In genomic region chr13:100491623-100492022, GRCm38 (mm10) we compare ENCODE assay signal across 8 mouse cellular contexts. TPM values are rescaled to one million over a fixed set of nuclear protein-coding genes. Genes with fewer than 3 reads are reported as not detected.
DNase-seq lines count a peak whose midpoint lies in the region; ATAC-seq and TF ChIP-seq lines count a peak whose summit lies in the region.

No protein-coding gene starts in this region.

- 18% methylated on average over 6 of the region's 6 CpGs for WGBS in heart, embryonic 12.5 days
- 15% methylated on average over 6 of the region's 6 CpGs for WGBS in forebrain, embryonic 16.5 days
- 15% methylated on average over 6 of the region's 6 CpGs for WGBS in liver, postnatal 0 days (ENCODE audit: insufficient replicate concordance)

- H3K9me3 ChIP-seq in heart, embryonic 12.5 days (replicated peaks) = no peaks in the 10 kb centered on the region
- H3K9me3 ChIP-seq in E14TG2a.4 (ENCODE audit: low read length) = no peaks in the 10 kb centered on the region
- no peaks in the 10 kb centered on the region for H3K9me3 ChIP-seq in forebrain, embryonic 16.5 days (ENCODE audit: control insufficient read depth, low read length)
- no peaks in the 10 kb centered on the region for H3K9me3 ChIP-seq in liver, postnatal 0 days (ENCODE audit: low read length)

- no peak for DNase-seq in heart, postnatal 10 days
- DNase-seq in liver, postnatal 0 days = no peak
- DNase-seq in adrenal gland, postnatal 25 days = no peak
- no peak for DNase-seq in cerebellum, adult 18-20 months

- H3K4me3 ChIP-seq in heart, embryonic 12.5 days = peak overlapping the region; percentile 98
- peak overlapping the region; percentile 97 for H3K4me3 ChIP-seq in E14TG2a.4 (replicated peaks; ENCODE audit: low read length)
- peak overlapping the region; percentile 90 for H3K4me3 ChIP-seq in forebrain, embryonic 16.5 days (replicated peaks; ENCODE audit: low read length)
- H3K4me3 ChIP-seq in liver, postnatal 0 days (ENCODE audit: low read depth, low read length) = peak overlapping the region; percentile 98

- intact Hi-C loops in heart, postnatal 10 days (cut with DNase I) = loop anchor here (2.0 to 10.0 kb wide), 4 partner anchors 106 to 367 kb away; partner anchors contain the start of genes Ak6, Marveld2, Rad17 and Smn1

- peak overlapping the region; percentile 76 for H3K4me2 ChIP-seq in heart, embryonic 12.5 days
- H3K4me2 ChIP-seq in forebrain, embryonic 16.5 days (ENCODE audit: low read length) = peak overlapping the region; percentile 77
- peak overlapping the region; percentile 82 for H3K4me2 ChIP-seq in liver, postnatal 0 days (ENCODE audit: low read depth, low read length)

- peak overlapping the region; percentile 93 for H3K9ac ChIP-seq in heart, embryonic 12.5 days
- peak overlapping the region; percentile 90 for H3K9ac ChIP-seq in forebrain, embryonic 16.5 days (replicated peaks; ENCODE audit: low read depth, low read length)
- peak overlapping the region; percentile 93 for H3K9ac ChIP-seq in liver, postnatal 0 days (replicated peaks)

- TF ChIP-seq CTCF in E14TG2a.4 (conservative IDR thresholded peaks at IDR 0.05; ENCODE audit: low read length) = no peak
- TF ChIP-seq CTCF in liver, postnatal 0 days (IDR thresholded peaks at IDR 0.05; ENCODE audit: low read depth) = no peak

- peaks cover 13% of the 10 kb centered on the region for H3K4me1 ChIP-seq in heart, embryonic 12.5 days (replicated peaks)
- peaks cover 10% of the 10 kb centered on the region for H3K4me1 ChIP-seq in E14TG2a.4 (replicated peaks; ENCODE audit: low read depth, low read length)
- H3K4me1 ChIP-seq in forebrain, embryonic 16.5 days (replicated peaks; ENCODE audit: control insufficient read depth, insufficient read depth, low read length) = peaks cover 11% of the 10 kb centered on the region
- H3K4me1 ChIP-seq in liver, postnatal 0 days (ENCODE audit: insufficient read depth) = peaks cover 20% of the 10 kb centered on the region

- no peak for TF ChIP-seq EP300 in liver, postnatal 0 days (IDR thresholded peaks at IDR 0.05; ENCODE audit: low read depth)

- no peak for ATAC-seq in heart, embryonic 12.5 days (ENCODE audit: insufficient number of reproducible peaks, low FRiP score)
- peak; percentile 22 for ATAC-seq in forebrain, embryonic 16.5 days
- no peak for ATAC-seq in liver, postnatal 0 days
- ATAC-seq in megakaryocyte progenitor cell, adult 5-6 weeks (replicated peaks; ENCODE audit: poor library complexity) = no peak

- H3K27me3 ChIP-seq in heart, embryonic 12.5 days (replicated peaks) = no peaks in the 10 kb centered on the region
- H3K27me3 ChIP-seq in E14TG2a.4 (ENCODE audit: insufficient read depth, low read length) = no peaks in the 10 kb centered on the region
- H3K27me3 ChIP-seq in forebrain, embryonic 16.5 days (replicated peaks; ENCODE audit: control insufficient read depth, insufficient read depth, low read length) = no peaks in the 10 kb centered on the region
- H3K27me3 ChIP-seq in liver, postnatal 0 days (ENCODE audit: insufficient read depth, low read length) = no peaks in the 10 kb centered on the region

- peaks cover 25% of the 10 kb centered on the region for H3K36me3 ChIP-seq in heart, embryonic 12.5 days
- H3K36me3 ChIP-seq in E14TG2a.4 (ENCODE audit: insufficient read depth, low read length) = peaks cover 31% of the 10 kb centered on the region
- peaks cover 9% of the 10 kb centered on the region; the same call in 1 of the 2 replicates for H3K36me3 ChIP-seq in forebrain, embryonic 16.5 days (ENCODE audit: control insufficient read depth, insufficient read depth)
- peaks cover 15% of the 10 kb centered on the region for H3K36me3 ChIP-seq in liver, postnatal 0 days (replicated peaks; ENCODE audit: insufficient read depth, low read length)

- H3K27ac ChIP-seq in heart, embryonic 12.5 days (ENCODE audit: poor library complexity, severe bottlenecking) = no peak overlapping the region
- peak overlapping the region; percentile 76; the same call in 1 of the 2 replicates for H3K27ac ChIP-seq in forebrain, embryonic 16.5 days (ENCODE audit: low read length)
- H3K27ac ChIP-seq in liver, postnatal 0 days (ENCODE audit: low read depth) = peak overlapping the region; percentile 83

RNA-seq across cellular contexts. Expression of gene Gtf2h2, which starts 0.8 kb away (rescaled TPM):
- polyA plus RNA-seq in heart, embryonic 12.5 days (2016; fragmentation: Nextera tagmentation; extraction: Ambion mirVana) = 53.3 and 56.2 TPM in 2 replicates
- 10 to 100 TPM; 22.6 to 25.2 TPM for total RNA-seq in heart, postnatal 10 days (2021)
- 68.5 and 77.4 TPM in 2 replicates for polyA plus RNA-seq in forebrain, embryonic 16.5 days (2015; fragmentation: Nextera tagmentation; extraction: Ambion mirVana)
- 13.4 and 14.7 TPM in 2 replicates for polyA plus RNA-seq in liver, postnatal 0 days (2015; fragmentation: Nextera tagmentation; extraction: Ambion mirVana)
- 62.5 and 69.7 TPM in 2 replicates for total RNA-seq in megakaryocyte progenitor cell, adult 5-6 weeks (2015)
- 57.3 and 66.1 TPM in 2 replicates for total RNA-seq in megakaryocyte progenitor cell, adult 5-6 weeks (2017)
- 37.6 and 39.8 TPM in 2 replicates for total RNA-seq in adrenal gland, postnatal 25 days (2021)

RNA-seq across cellular contexts. Expression of gene Naip1, which starts 39.0 kb away (rescaled TPM):
- not detected in 2 replicates for polyA plus RNA-seq in heart, embryonic 12.5 days (2016; fragmentation: Nextera tagmentation; extraction: Ambion mirVana)
- total RNA-seq in heart, postnatal 10 days (2021) = under 1 TPM in 1 of 2 experiments, not detected in 1; 0.07 TPM
- polyA plus RNA-seq in forebrain, embryonic 16.5 days (2015; fragmentation: Nextera tagmentation; extraction: Ambion mirVana) = 0.05 TPM in 1 of 2 replicates, not detected in the other
- 0.04 TPM in 2 replicates for polyA plus RNA-seq in liver, postnatal 0 days (2015; fragmentation: Nextera tagmentation; extraction: Ambion mirVana)
- total RNA-seq in megakaryocyte progenitor cell, adult 5-6 weeks (2015) = 0.05 TPM in 1 of 2 replicates, not detected in the other
- total RNA-seq in megakaryocyte progenitor cell, adult 5-6 weeks (2017) = not detected in 2 replicates
- total RNA-seq in adrenal gland, postnatal 25 days (2021) = 0.27 and 0.43 TPM in 2 replicates
